Mouse (Mus musculus) liver, embryonic 12.5 days (tissue): Measurements from ENCODE around the gene Atp2a2. TPM values are rescaled to one million over a fixed set of nuclear protein-coding genes. Genes with fewer than 3 reads are reported as not detected.
A peak's percentile ranks its signal among the peaks of the same experiment; 100 is the strongest.
"Not testable (repeated sequence)": the region's sequence is repeated elsewhere in the genome, so short reads cannot be mapped to it uniquely, and the experiment has no call there.

Experiments used
- ATAC-seq: fragments of 200-750 bp; cut with Nextera tagmentation; 2 replicates; pipeline ENCODE4 v1.8.0; 2017; ENCODE audit warnings: moderate number of reproducible peaks, mild to moderate bottlenecking, moderate library complexity
- H3K27ac ChIP-seq: fragments of 300-500 bp; sonication (generic); 2 replicates; pipeline ENCODE4 v1.5.1; 2016; ENCODE audit warnings: mild to moderate bottlenecking
- H3K27me3 ChIP-seq: fragments of 300-500 bp; sonication (generic); replicated peaks from 2 replicates; pipeline ENCODE4 v1.6.1; 2016; ENCODE audit warnings: mild to moderate bottlenecking, moderate library complexity
- H3K36me3 ChIP-seq: fragments of 300-500 bp; sonication (generic); 2 replicates; pipeline ENCODE4 v1.6.1; 2016; ENCODE audit warnings: mild to moderate bottlenecking, moderate library complexity
- H3K4me1 ChIP-seq: fragments of 300-500 bp; sonication (generic); 2 replicates; pipeline ENCODE4 v1.6.1; 2016
- H3K4me2 ChIP-seq: fragments of 300-500 bp; sonication (generic); 2 replicates; pipeline ENCODE4 v1.6.1; 2016; ENCODE audit warnings: mild to moderate bottlenecking, moderate library complexity
- H3K4me3 ChIP-seq: fragments of 300-500 bp; sonication (generic); 2 replicates; pipeline ENCODE4 v1.5.1; 2016; ENCODE audit warnings: mild to moderate bottlenecking, moderate library complexity
- H3K9ac ChIP-seq: fragments of 300-500 bp; sonication (generic); 2 replicates; pipeline ENCODE4 v1.6.1; 2016; ENCODE audit warnings: mild to moderate bottlenecking, moderate library complexity
- H3K9me3 ChIP-seq: fragments of 300-500 bp; sonication (generic); replicated peaks from 2 replicates; pipeline ENCODE4 v1.6.1; 2016; ENCODE audit warnings: mild to moderate bottlenecking, moderate library complexity
- WGBS: fragments of 180-500 bp; shearing (Covaris S2); methylation state at CpG from one replicate; pipeline ENCODE4 v1.1.7; 2016; ENCODE audit not compliant: insufficient replicate concordance; 5-methylcytosine and 5-hydroxymethylcytosine counted together
- polyA plus RNA-seq: library from polyadenylated mRNA; unstranded; fragments of >200 nt; fragmentation: Nextera tagmentation; extraction: Ambion mirVana; gene quantifications from 2 replicates; pipeline ENCODE4 v1.2.1, GENCODE M21; 2016

Gene Atp2a2
- polyA plus RNA-seq, 1 experiment from 2014 or later = 44.2 TPM

DNA sequence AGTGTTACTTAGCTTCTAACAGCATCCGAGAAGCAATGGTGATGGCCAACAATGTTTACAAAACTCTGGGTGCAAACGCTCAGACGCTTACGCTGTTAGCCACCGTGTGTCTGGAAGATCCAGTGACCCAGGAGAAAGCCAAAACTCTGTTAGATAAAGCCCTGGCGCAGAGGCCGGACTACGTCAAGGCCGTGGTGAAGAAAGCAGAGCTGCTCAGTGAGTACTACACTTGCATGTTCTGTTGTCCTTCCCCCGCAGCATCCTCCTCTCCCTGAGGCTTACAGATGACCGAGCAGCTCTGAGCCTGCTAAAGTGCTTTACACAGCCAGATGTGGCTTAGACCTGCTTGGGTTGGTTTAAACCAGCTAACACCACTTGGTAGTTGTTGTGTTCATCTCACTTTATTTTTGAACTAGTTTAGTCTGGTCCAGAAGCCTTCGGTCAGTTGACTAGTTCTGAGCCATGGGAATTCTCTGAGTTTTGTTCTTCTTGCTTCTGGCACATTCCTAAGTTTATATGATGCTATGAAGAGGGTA is 61.9 kb downstream of the Atp2a2 start:
- peaks cover 100% of the 10 kb centered on the region for H3K36me3 ChIP-seq
- no peaks in the 10 kb centered on the region for H3K4me1 ChIP-seq
- ATAC-seq = no peak
- WGBS = 91% methylated on average over 12 of the region's 12 CpGs
- no peak overlapping the region for H3K27ac ChIP-seq
- no peaks in the 10 kb centered on the region for H3K27me3 ChIP-seq
- H3K9me3 ChIP-seq = no peaks in the 10 kb centered on the region
- H3K4me2 ChIP-seq = no peak overlapping the region
- H3K9ac ChIP-seq = no peak overlapping the region
- no peak overlapping the region for H3K4me3 ChIP-seq

DNA sequence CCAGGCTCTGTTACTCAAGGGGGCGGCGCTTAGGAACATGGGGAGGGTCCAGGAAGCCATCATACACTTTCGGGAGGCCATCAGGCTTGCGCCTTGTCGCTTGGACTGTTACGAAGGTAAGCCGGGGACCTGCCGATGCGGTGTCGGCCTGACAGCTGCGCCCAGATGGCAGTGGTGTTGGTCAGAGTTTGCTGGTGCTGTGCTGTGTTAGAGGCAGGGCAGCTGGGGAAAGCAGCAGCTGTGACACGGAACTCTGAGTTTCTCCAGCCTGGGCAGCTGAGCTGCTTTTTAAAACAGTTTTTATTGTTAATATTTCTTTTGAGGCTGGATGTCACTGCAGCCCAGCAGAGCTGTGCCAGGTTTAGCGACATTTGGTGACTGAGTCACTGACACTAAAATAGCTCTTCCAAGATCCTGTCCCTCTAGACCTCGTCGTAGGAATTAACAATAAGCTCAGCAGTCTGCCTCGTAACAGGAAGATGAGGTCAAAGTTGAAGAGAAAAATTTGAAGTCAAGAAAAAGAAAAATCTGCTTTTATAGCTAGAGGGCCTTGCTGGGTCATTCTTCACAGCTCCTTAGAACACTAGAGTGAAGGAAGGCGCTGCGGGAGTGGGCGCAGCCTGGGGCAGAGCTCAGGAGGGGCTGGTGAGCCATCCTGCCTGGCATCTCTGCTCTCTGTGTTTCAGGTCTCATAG is 62.5 kb downstream of the Atp2a2 start:
- H3K36me3 ChIP-seq = peaks cover 100% of the 10 kb centered on the region
- H3K27ac ChIP-seq = no peak overlapping the region
- no peak overlapping the region for H3K4me2 ChIP-seq
- no peaks in the 10 kb centered on the region for H3K9me3 ChIP-seq
- H3K27me3 ChIP-seq = no peaks in the 10 kb centered on the region
- no peak overlapping the region for H3K4me3 ChIP-seq
- ATAC-seq = no peak
- no peak overlapping the region for H3K9ac ChIP-seq
- no peaks in the 10 kb centered on the region for H3K4me1 ChIP-seq
- WGBS = 88% methylated on average over 19 of the region's 19 CpGs

GRCm38 (mm10) chr5:122434541-122434940 is 67.5 kb downstream of the Atp2a2 start:
- H3K4me3 ChIP-seq = no peak overlapping the region
- no peaks in the 10 kb centered on the region for H3K27me3 ChIP-seq
- H3K4me2 ChIP-seq = no peak overlapping the region
- H3K4me1 ChIP-seq = no peaks in the 10 kb centered on the region
- WGBS = 80% methylated on average over 4 of the region's 4 CpGs
- no peak for ATAC-seq
- H3K9me3 ChIP-seq = no peaks in the 10 kb centered on the region
- H3K36me3 ChIP-seq = peaks cover 100% of the 10 kb centered on the region
- no peak overlapping the region for H3K27ac ChIP-seq
- no peak overlapping the region for H3K9ac ChIP-seq

- no peaks in the 10 kb centered on the region for H3K4me1 ChIP-seq
These were observed 70.8 kb downstream of the Atp2a2 start for GRCm38 (mm10) chr5:122431221-122431620.

DNA sequence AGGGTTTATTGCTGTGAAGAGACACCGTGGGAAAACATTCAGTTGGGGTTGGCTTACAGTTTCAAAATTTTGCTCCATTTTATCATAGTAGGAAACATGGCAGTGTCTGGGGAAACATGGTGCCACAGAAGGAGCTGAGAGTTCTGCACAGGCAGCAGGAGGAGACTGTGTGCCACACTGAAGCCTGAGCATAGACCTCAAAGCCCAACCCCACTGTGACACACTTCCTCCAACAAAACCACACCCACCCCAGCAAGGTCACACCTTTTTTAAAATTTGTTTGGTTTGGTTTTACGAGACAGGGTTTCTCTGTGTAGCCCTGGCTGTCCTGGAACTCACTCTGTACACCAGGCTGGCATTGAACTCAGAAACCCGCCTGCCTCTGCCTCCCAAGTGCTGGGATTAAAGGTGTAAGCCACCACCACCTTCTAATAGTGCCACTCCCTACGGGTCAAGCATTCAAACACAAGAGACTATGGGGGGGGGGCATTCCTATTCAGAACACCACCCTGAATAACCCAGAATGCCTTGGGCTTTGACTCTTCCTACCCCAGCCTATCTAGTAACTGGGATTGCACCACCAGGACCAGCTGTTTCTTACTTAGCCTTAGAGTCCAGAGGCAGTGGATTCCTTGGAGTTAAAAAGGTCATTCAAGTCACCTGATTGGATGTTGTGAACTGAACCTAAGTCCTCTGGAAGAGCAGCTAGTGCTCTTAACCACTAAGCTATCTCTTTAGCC is 71.8 kb downstream of the Atp2a2 start:
- no peak for ATAC-seq
- H3K27me3 ChIP-seq = no peaks in the 10 kb centered on the region
- H3K9me3 ChIP-seq = no peaks in the 10 kb centered on the region
- no peak overlapping the region for H3K4me3 ChIP-seq
- peaks cover 86% of the 10 kb centered on the region for H3K36me3 ChIP-seq
- no peak overlapping the region for H3K4me2 ChIP-seq
- H3K27ac ChIP-seq = no peak overlapping the region
- no peaks in the 10 kb centered on the region for H3K4me1 ChIP-seq
- no peak overlapping the region for H3K9ac ChIP-seq
- 82% methylated on average over 4 of the region's 4 CpGs for WGBS

More at GRCm38 (mm10) chr5:122431221-122431620, 70.8 kb downstream of the Atp2a2 start:
- H3K27ac ChIP-seq = no peak overlapping the region
- H3K4me3 ChIP-seq = no peak overlapping the region
- H3K9me3 ChIP-seq = no peaks in the 10 kb centered on the region
- H3K36me3 ChIP-seq = peaks cover 95% of the 10 kb centered on the region
- no peak overlapping the region for H3K4me2 ChIP-seq
- H3K27me3 ChIP-seq = no peaks in the 10 kb centered on the region
- no peak for ATAC-seq
- H3K9ac ChIP-seq = no peak overlapping the region
- 91% methylated on average over 8 of the region's 8 CpGs for WGBS

DNA sequence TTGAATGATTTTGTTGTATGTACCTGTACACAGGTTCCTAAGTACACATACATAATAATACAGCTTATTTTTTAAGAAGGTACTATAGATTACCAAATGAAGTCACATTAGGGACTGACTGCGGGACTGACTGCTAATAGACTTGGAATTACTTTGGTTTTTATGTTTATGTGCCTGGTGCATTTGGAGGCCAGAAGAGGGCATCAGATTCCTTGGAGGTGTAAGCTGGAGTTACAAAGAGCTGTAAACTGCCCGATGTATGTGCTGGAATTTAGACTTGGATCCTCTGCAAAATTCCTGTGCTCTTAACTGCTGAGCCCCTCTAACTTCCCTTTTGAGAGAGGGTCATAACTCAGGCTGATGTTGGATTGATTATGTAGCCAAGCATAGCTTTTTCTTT is 76.5 kb downstream of the Atp2a2 start:
- WGBS = 91% methylated on average over 2 of the region's 2 CpGs
- H3K9ac ChIP-seq = no peak overlapping the region
- no peak overlapping the region for H3K27ac ChIP-seq
- ATAC-seq = no peak
- no peaks in the 10 kb centered on the region for H3K9me3 ChIP-seq
- H3K36me3 ChIP-seq = peaks cover 42% of the 10 kb centered on the region
- H3K27me3 ChIP-seq = no peaks in the 10 kb centered on the region
- H3K4me3 ChIP-seq = no peak overlapping the region
- H3K4me1 ChIP-seq = peaks cover 30% of the 10 kb centered on the region
- H3K4me2 ChIP-seq = no peak overlapping the region

DNA sequence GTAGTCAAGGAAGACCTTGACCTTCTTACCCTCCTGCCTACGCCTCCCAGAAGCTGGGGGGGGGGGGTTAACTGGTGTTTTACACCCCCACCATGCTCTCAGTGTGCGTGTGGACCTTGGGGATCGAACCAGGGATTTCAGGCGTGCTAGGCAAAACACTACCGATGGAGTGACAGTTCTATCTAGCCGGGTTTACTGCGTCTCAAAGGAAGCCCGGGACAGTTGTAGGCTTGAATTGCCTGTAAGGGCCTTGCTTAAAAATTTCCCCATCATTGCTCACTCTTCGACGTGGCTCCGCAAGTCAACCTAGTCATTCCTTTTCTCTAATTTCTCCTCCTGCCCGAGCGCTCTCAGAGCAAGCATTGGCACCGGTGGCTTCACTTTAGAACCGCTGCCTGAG is 78.9 kb downstream of the Atp2a2 start:
- H3K4me2 ChIP-seq = peak overlapping the region; percentile 85
- H3K27ac ChIP-seq = peak overlapping the region; percentile 77
- H3K9me3 ChIP-seq = no peaks in the 10 kb centered on the region
- H3K27me3 ChIP-seq = no peaks in the 10 kb centered on the region
- peak overlapping the region; percentile 94 for H3K4me3 ChIP-seq
- peaks cover 34% of the 10 kb centered on the region for H3K4me1 ChIP-seq
- ATAC-seq = peak; percentile 40
- H3K9ac ChIP-seq = peak overlapping the region; percentile 89
- H3K36me3 ChIP-seq = peaks cover 18% of the 10 kb centered on the region
- 20% methylated on average over 15 of the region's 15 CpGs for WGBS

GRCm38 (mm10) chr5:122422071-122422964 is 79.7 kb downstream of the Atp2a2 start:
- H3K27me3 ChIP-seq = no peaks in the 10 kb centered on the region
- no peaks in the 10 kb centered on the region for H3K9me3 ChIP-seq
- peaks cover 10% of the 10 kb centered on the region for H3K36me3 ChIP-seq
- WGBS = 2% methylated on average over 73 of the region's 73 CpGs
- H3K4me2 ChIP-seq = peak overlapping the region; percentile 85
- H3K27ac ChIP-seq = peak overlapping the region; percentile 77
- peaks cover 34% of the 10 kb centered on the region for H3K4me1 ChIP-seq
- ATAC-seq = peak; percentile 81
- peak overlapping the region; percentile 94 for H3K4me3 ChIP-seq
- H3K9ac ChIP-seq = peak overlapping the region; percentile 89

- WGBS = 16% methylated on average over 17 of the region's 17 CpGs
These were observed 80.6 kb downstream of the Atp2a2 start, which contains the start of gene Anapc7 for GRCm38 (mm10) chr5:122421271-122422068. Anapc7 (plus strand) TSS chr5:122421693.

DNA sequence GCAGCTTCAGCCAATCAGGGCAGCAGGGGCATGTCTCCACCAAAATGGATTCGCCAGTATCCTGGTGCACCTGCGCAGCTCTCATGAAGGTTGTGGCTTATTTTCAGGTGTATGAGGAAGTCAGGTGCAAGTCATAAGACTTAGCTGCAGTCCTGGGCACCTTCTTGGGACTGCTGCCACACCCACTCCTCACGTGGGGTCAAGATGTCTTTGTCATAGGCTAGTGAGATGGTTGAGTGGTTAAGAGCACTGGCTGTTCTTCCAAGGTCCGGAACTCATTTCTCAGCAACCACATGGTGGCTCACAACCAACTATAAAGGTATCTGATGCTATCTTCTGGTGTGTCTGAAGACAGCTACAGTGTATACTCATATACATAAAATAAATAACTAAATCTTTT is 81.3 kb downstream of the Atp2a2 start:
- ATAC-seq, H3K27ac ChIP-seq, H3K9ac ChIP-seq, H3K36me3 ChIP-seq, H3K9me3 ChIP-seq, H3K27me3 ChIP-seq: not testable (repeated sequence)
- peaks cover 34% of the 10 kb centered on the region for H3K4me1 ChIP-seq
- WGBS = 47% methylated on average over 4 of the region's 4 CpGs
- peak overlapping the region; percentile 85 for H3K4me2 ChIP-seq
- peak overlapping the region; percentile 94; the same call in 1 of the 2 replicates for H3K4me3 ChIP-seq

More at GRCm38 (mm10) chr5:122421271-122422068, 80.6 kb downstream of the Atp2a2 start, which contains the start of gene Anapc7:
- Histone ChIP-seq H3K4me3 (peak within 1 kb of the TSS; percentile 94), H3K36me3 (peaks cover 6% of the 10 kb centered on the region; the same call in 1 of the 2 replicates), H3K9me3 (no peaks in the 10 kb centered on the region), H3K4me1 (peaks cover 34% of the 10 kb centered on the region), H3K4me2 (peak within 1 kb of the TSS; percentile 85), H3K27ac (peak within 1 kb of the TSS; percentile 77), H3K9ac (peak within 1 kb of the TSS; percentile 89), H3K27me3 (no peaks in the 10 kb centered on the region)
- ATAC-seq = peak; percentile 7; the same call in 1 of the 2 replicates

- H3K9ac ChIP-seq = no peak overlapping the region
- peaks cover 2% of the 10 kb centered on the region; the same call in 1 of the 2 replicates for H3K36me3 ChIP-seq
- no peaks in the 10 kb centered on the region for H3K9me3 ChIP-seq
- H3K27ac ChIP-seq = no peak overlapping the region
- H3K4me1 ChIP-seq = peaks cover 9% of the 10 kb centered on the region
- no peak overlapping the region for H3K4me3 ChIP-seq
- ATAC-seq = no peak
- no peak overlapping the region for H3K4me2 ChIP-seq
- no peaks in the 10 kb centered on the region for H3K27me3 ChIP-seq
- 66% methylated on average over 12 of the region's 12 CpGs for WGBS
These were observed 86.6 kb downstream of the Atp2a2 start for GRCm38 (mm10) chr5:122415465-122415864.
